Mouse (Mus musculus): ENCODE measurements around the gene Tceal3. TPM values are rescaled to one million over a fixed set of nuclear protein-coding genes. Genes with fewer than 3 reads are reported as not detected.

Tceal3 gene
- 3.0 TPM for polyA plus RNA-seq (2014; fragmentation: Illumina TruSeq; extraction: RNeasy Lipid Tissue Mini Kit (QIAGEN cat#74804); ENCODE audit: insufficient read depth, low read depth, low replicate concordance)

DNA sequence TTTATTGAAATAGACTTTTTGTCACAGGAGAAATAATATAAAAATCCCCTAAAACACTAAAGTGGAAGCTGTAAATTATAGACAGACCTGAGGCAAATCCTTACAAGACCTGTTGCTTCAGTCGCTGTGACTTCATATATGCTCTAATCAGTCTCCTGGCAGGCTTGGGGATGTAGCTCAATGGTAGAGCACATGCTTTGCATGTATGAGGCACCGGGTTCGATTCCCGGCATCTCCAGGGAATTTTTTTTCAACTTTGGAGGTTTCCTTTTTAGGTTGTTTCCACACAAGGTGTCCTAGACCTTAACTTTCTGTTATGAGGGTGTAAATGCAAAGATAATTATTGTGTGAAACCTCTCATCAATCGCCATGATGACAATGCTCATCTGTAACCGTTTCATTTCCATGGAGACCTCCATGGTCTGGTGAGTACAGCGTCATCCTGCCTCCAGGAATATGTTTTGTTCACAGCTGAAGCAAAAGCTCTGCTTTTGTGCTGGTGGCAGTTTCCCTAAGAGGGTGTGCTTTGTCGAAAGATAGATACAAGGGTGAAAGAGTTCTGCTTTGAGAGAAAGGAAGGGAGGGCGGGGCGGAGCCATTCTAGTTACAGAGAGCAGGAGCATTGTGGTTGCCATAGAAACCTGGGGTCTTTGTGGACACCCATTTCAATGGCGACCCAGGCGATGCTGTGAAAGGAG is at the start of gene Tceal3:
Gene Tceal3, plus strand, starts transcription at position 644 of the 698 bp plus-strand sequence.

DNA sequence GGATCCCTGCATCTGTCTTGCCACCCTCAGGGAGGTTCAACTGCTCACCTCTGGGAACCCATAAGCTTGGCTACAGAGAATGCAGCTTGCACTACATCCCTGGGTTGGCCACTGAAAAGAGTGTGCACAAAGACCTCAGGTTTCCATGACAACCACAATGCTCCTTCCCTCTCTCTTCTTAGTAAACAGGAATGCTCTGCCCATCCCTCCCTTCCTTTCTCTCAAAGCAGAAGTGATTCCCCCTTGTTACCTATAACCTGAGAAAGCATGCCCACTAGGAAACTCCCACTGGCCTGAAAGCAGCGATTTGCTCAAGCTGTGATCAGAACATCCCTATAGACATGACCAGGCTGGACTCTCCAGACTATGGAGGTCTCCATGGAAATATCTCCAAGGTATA is 46.7 kb upstream of the Tceal3 start, which contains the start of gene Kir3dl2:
Gene Kir3dl2, minus strand, starts transcription at position 101 of the 400 bp plus-strand sequence.

GRCm38 (mm10) chrX:136707446-136708167 is 117.0 kb downstream of the Tceal3 start, which contains the start of gene Tceal1:
TSS of gene Tceal1 (plus strand) at chrX:136707982.

Other genes with a start within 250 kb of the Tceal3 start
- not detected for gene Kir3dl1, start 72.8 kb upstream of the Tceal3 start, polyA plus RNA-seq (2014; fragmentation: Illumina TruSeq; extraction: RNeasy Lipid Tissue Mini Kit (QIAGEN cat#74804); ENCODE audit: insufficient read depth, low read depth, low replicate concordance)
- gene Kir3dl2, start 46.8 kb upstream of the Tceal3 start, polyA plus RNA-seq (2014; fragmentation: Illumina TruSeq; extraction: RNeasy Lipid Tissue Mini Kit (QIAGEN cat#74804); ENCODE audit: insufficient read depth, low read depth, low replicate concordance), result not detected
- gene Tceal1, start 117.1 kb downstream of the Tceal3 start, polyA plus RNA-seq (2014; fragmentation: Illumina TruSeq; extraction: RNeasy Lipid Tissue Mini Kit (QIAGEN cat#74804); ENCODE audit: insufficient read depth, low read depth, low replicate concordance), result 6.7 TPM
- 114 TPM for gene Morf4l2, start 152.8 kb downstream of the Tceal3 start, polyA plus RNA-seq (2014; fragmentation: Illumina TruSeq; extraction: RNeasy Lipid Tissue Mini Kit (QIAGEN cat#74804); ENCODE audit: insufficient read depth, low read depth, low replicate concordance)
- gene Glra4, start 189.3 kb downstream of the Tceal3 start, polyA plus RNA-seq (2014; fragmentation: Illumina TruSeq; extraction: RNeasy Lipid Tissue Mini Kit (QIAGEN cat#74804); ENCODE audit: insufficient read depth, low read depth, low replicate concordance), result not detected
- gene Plp1, start 231.8 kb downstream of the Tceal3 start, polyA plus RNA-seq (2014; fragmentation: Illumina TruSeq; extraction: RNeasy Lipid Tissue Mini Kit (QIAGEN cat#74804); ENCODE audit: insufficient read depth, low read depth, low replicate concordance), result 1.5 TPM